Mouse (Mus musculus) Muller cell, postnatal 12 days (primary cell): Measurements from ENCODE around the gene Gm20422.
A peak's percentile ranks its signal among the peaks of the same experiment; 100 is the strongest.

ENCODE experiments used
- DNase-seq: peaks from one replicate; pipeline ENCODE4 v3.0.0-alpha.2; 2015; ENCODE audit errors: inconsistent ontology term

Gene Gm20422

GRCm38 (mm10) chr8:69793666-69794065 lies 19.0 kb upstream of the Gm20422 start:
- DNase-seq = no peak

DNA sequence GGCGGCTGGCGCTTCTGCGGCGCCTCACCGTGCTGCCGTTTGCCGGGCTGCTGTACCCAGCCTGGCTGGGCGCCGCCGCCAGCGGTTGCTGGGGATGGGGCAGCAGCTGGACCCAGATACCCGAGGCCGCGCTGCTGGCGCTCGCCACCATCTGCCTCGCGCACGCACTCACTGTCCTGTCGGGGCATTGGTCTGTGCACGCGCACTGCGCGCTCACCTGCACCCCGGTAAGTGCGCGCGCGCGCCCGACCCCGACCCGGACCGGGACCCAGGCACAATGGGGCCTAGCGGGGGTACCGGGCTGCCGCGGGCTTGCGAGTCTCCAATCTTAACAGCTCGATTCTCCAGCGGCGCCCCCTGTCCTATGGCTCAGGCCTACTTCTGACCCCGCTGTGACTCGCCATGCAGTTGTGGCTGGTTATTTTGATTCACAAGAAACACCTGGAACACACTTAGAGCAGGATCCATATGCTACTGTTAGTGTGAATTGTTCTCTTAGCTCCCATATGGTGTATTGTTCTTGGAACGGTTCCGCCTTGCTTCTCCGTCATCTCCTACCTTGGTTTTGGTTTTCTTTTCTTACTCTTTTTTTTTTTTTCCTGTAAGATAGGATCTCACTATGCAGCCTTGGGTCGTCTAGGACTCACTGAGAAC lies 16.9 kb upstream of the Gm20422 start:
- peak; percentile 34 for DNase-seq

DNA sequence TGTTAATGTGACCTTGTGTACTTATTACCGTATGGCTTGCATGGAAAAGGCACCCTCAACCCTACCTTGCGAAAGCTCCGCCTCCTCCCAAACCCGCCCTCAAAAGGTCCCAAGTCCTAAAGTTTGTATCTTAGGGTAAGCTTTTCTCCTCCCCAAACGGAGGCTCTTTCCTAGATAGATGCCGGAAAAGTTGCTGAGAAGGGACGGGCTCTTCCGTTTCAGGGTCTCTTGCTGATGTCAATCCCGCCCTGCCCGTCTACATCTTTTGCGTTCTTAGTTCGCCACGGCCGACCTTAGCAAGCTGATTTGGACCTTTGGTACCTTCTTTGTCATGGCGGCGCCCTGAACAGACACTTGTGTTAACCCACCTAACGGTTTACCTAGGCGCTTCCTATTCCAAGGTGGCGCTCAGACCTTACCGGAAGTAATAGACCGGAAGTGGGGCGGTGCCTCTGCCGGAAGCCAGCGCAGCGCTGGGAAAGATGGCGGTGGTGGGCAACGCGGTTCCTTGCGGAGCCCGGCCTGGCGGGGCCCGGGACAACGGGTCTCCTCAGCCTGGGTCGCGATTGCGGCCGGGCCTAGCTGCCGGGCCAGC lies 16.2 kb upstream of the Gm20422 start, which contains the start of the genes Atp13a1 and Zfp866:
Atp13a1 (plus strand) TSS at position 391 of the 595 bp plus-strand sequence.
Zfp866 (minus strand) TSS at position 406 of the 595 bp plus-strand sequence.
- DNase-seq = peak; percentile 78

DNA sequence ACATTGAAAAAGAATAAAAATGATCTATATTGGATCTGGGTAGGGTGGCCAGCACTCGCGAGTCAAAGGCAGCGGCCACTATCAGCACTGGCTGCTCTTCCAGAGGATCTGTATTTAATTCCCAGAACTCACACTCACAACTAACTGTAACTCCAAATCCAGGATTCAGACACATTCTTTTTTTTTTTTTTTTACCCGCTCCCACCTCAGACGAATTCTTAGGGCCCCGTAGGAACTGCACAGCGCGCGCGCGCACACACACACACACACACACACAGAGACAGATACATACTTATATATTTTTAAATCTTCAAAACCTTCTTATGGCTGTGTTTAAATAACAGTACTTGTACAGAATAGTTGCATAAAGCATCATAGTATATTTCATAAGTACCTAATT lies 15.7 kb upstream of the Gm20422 start:
- peak; percentile 13 for DNase-seq

- no peak for DNase-seq
Observed at GRCm38 (mm10) chr8:69789731-69790130, 15.0 kb upstream of the Gm20422 start.

DNA sequence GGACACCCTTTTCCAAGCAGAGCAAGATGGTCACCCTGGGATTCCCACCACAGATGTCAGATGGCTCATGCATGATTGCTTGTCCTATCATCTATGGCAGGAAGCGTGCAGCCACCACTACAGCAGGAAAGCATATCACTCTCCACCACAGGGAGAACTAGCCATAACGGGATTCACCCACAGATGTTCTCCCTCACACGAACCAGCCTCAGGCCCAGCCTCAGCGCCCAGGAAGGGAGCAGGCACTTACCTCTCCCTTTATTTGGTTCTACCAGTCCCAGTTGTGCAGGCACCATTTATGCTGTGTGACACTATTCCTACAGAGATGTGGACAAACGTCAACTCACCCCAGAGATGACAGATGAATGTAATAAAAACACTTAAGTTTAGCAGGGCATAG lies 14.4 kb upstream of the Gm20422 start:
- no peak for DNase-seq

GRCm38 (mm10) chr8:69777111-69777510 lies 2.4 kb upstream of the Gm20422 start:
- DNase-seq = no peak

- no peak for DNase-seq
Observed at GRCm38 (mm10) chr8:69775149-69775534, 456 bp upstream of the Gm20422 start.

DNA sequence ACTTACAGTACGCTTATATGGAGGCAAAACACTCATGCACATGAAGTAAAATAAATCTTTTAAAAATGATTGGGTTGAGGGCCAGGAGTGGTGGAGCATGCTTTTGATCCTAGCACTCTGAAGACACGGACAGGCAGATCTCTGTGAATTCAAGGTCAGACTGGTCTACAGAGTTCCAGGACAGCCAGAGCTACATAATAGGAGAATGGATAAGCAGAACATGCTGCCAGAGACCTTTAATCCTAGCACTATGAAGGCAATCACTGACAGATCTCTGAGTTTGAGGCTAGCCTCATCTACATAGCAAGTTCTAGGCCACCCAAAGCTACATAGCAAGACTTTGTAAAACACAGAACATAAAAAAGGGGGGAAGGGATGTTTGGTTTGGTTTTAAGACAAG lies 2.6 kb downstream of the Gm20422 start:
- no peak for DNase-seq

DNA sequence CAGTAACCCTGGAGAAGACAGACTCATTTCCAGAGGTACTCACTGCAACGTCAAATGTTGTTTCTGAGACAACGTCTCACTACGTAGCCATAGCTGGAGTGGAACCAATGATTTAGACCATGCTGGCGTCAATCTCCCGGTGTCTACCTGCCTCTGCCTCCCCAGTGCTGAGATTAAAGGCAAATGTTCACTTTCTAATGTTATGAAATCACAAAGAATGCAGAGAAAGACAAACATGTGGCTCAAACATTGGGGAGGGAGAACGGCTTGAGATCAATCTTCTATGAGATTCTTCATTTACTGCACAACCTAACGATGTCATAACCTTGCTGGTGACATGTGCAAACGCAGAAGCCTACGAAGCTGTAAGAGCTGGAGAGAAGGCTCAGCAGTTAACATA lies 3.5 kb downstream of the Gm20422 start:
- DNase-seq = no peak

GRCm38 (mm10) chr8:69761814-69762445 lies 12.8 kb downstream of the Gm20422 start:
- DNase-seq = no peak

DNA sequence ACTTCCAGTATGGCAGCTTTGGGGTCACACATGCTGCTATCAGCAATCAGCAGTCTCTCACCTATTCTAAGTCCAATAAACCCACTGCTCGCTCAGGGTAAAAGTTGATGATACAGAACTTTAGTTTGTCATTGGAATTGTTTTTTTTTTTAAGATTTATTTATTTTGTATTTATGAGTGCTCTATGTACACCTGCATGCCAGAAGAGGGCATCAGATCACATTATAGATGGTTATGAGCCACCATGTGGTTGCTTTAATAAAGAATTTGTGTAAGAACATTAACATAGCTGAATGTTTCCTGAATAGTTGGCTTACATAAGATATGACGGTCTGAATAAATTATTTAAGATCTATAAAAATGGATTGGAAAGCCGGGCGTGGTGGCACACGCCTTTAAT lies 16.4 kb downstream of the Gm20422 start:
- DNase-seq = no peak

DNA sequence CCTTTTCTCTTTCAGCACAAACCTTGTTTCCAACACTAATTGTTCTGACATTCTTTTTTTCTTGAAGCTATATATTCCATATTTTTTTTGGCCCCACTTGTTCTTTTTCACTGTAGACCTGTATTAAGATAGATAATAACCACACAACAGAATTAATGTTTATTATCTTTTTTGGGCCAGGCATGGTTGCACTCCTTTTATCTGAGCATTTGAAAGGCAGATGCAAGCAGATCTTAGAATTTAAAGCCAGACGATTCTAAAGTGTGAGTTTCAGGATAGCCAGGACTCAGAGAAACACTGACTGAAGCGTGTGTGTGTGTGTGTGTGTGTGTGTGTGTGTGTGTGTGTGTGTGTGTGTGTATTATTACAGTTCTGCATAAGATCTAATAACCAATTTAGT lies 22.2 kb downstream of the Gm20422 start:
- no peak for DNase-seq

DNA sequence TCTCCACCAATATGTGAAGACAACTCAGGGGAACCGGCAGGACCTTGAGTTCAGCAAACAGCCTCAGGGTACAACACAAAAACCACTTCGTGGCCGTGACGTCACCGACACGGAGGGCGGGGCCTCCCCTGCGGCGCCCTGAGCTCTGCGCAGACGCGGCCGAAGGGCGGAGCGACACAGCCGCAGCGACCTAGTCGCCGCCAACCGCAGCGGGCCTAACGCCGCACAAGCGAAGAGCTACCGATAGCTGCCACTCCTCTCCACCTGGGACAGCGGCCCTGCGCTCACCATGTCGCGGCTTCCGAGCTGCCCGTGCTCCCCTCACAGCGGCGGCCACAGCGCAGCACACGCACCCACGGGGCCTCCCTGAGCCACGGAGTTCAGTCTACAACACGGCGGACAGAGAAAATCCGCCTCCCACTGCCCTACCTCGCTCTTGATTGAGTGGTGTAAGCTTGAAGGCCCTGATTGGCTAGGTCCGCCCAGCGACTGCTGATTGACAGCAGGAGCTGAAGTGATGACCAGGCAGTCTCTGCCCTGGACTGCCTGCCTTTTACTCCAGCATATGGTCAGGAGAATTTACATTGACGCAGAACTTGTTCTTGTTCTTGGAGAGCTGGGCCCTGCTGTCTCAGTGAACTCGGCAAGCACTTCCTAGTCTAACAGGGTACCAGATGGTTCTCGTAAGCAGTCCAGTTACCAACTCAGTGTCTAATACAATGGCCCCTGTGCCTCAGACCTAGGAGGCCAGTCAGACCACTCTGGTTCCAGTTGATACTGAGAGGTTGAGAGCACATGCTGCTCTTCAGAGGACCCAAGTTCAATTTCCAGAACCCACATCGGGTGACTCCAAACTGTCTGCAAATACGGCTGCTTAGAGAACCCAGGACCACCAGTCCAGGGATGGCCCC lies 24.9 kb downstream of the Gm20422 start, which contains the start of gene Zfp963:
Zfp963 (minus strand) TSS at position 427 of the 911 bp plus-strand sequence.
- peak; percentile 97 for DNase-seq

GRCm38 (mm10) chr8:69741231-69741630 lies 33.5 kb downstream of the Gm20422 start:
- DNase-seq = no peak

- no peak for DNase-seq
Observed at GRCm38 (mm10) chr8:69740763-69741162, 33.9 kb downstream of the Gm20422 start.

DNA sequence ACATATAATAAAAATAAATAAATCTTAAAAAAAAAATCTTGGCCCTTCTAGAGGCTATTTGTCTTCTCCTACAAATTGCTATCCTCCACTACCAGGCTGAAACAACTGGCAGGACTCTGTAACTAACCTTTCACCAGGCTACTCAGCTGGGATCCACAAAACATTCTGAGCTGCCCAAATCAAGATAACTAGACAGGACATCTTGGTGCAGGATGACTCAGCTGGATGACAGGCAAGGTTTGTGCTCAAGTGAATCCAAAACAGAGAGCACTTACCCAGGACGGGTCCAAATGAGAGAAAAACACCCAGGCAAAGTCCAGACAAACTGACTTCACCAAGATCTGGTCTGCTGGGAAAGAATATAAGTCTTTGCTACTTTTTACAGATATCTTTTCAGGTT lies 39.2 kb downstream of the Gm20422 start:
- no peak for DNase-seq

- DNase-seq = no peak
Observed at GRCm38 (mm10) chr8:69717232-69717580, 57.5 kb downstream of the Gm20422 start.

- peak; percentile 98 for DNase-seq
Observed at GRCm38 (mm10) chr8:69716403-69717231, 58.1 kb downstream of the Gm20422 start.

- DNase-seq = no peak
Observed at GRCm38 (mm10) chr8:69715366-69715765, 59.3 kb downstream of the Gm20422 start.

DNA sequence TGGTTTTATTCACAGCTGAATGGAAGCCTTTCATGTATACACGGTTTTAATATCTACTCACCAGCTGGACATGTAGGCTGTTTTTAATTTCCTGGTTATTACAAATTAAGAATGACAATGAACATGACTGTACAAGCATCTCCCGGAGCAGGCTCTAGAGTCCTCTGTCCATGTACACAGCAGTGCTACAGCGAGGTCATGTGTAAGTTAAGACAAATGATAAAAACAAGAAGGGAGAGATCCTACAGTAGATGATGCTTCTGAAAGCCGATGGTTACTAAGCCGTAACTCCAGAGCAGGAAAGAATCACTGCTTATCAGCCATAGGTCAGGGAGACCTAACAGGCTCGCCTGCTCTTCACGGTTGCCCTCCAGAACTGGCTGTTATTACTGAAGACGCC lies 61.2 kb downstream of the Gm20422 start:
- DNase-seq = no peak
